Mouse (Mus musculus) left cerebral cortex, postnatal 14 days (tissue): ENCODE measurements around the gene Ddx41. TPM values are rescaled to one million over a fixed set of nuclear protein-coding genes. Genes with fewer than 3 reads are reported as not detected.

Source experiments
- DNase-seq, 2 experiments: peaks; one replicate each; pipeline ENCODE4 v3.0.0; 2021 to 2022; ENCODE audit warnings: low spot score in 2 of 2, mixed read lengths in 1 of 2
- intact Hi-C: fragments of 180-260 bp; cut with DNase I; formaldehyde crosslinking; loops from one replicate; pipeline ENCODE4 v1.15.1; 2025
- microRNA-seq, 2 experiments: library from miRNA; unstranded; fragments of <30 nt; microRNA quantifications; one replicate each; pipeline ENCODE4 v1.2.0; 2022
- total RNA-seq, 2 experiments: library from RNA; stranded (reverse); gene quantifications; 2 replicates each; pipeline ENCODE4 v1.2.3; 2021

The Ddx41 gene
- total RNA-seq, 2 experiments from 2014 or later, result 47.5 to 50.9 TPM

GRCm38 (mm10) chr13:55486029-55486794 lies 50.2 kb downstream of the Ddx41 start:
- no peak for DNase-seq
- intact Hi-C loops, result loop anchor here (2.0 kb wide), 1 partner anchor 27 kb away; the partner anchor contains the start of gene Pdlim7

- no peak for DNase-seq
- intact Hi-C loops, result no loop called here
Measured at GRCm38 (mm10) chr13:55484520-55485088, 51.9 kb downstream of the Ddx41 start.

- peak; percentile 97 to 98 for DNase-seq
- intact Hi-C loops, result no loop called here
Measured at GRCm38 (mm10) chr13:55483593-55483992, 52.9 kb downstream of the Ddx41 start.

GRCm38 (mm10) chr13:55483071-55483470 lies 53.4 kb downstream of the Ddx41 start:
- no peak for DNase-seq
- intact Hi-C loops, result no loop called here

GRCm38 (mm10) chr13:55482542-55482941 lies 53.9 kb downstream of the Ddx41 start:
- intact Hi-C loops, result no loop called here
- no peak for DNase-seq

Small RNA genes within 50 kb of the gene (microRNA-seq; reads per million reads assigned to microRNA genes)
- 12.9 to 13.1 reads per million in 2 experiments for gene Mir6945

Other genes starting within 250 kb of the Ddx41 start
- 100 to 1,000 TPM; 161 to 168 TPM for gene Prelid1, start 216.2 kb downstream of the Ddx41 start, total RNA-seq
- 10 to 100 TPM; 73.7 to 74.0 TPM for gene Rab24, start 214.7 kb downstream of the Ddx41 start, total RNA-seq
- gene Mxd3, start 206.8 kb downstream of the Ddx41 start, total RNA-seq, result 1 to 10 TPM; 1.2 to 1.6 TPM
- gene Lman2, start 173.9 kb downstream of the Ddx41 start, total RNA-seq, result 10 to 100 TPM; 47.5 to 51.0 TPM
- gene Rgs14, start 166.9 kb downstream of the Ddx41 start, total RNA-seq, result 10 to 100 TPM; 33.3 to 35.4 TPM
- gene Slc34a1, start 138.5 kb downstream of the Ddx41 start, total RNA-seq, result under 1 TPM in 1 of 2 experiments, not detected in 1; 0.72 TPM
- under 1 TPM in 1 of 2 experiments, not detected in 1; 0.70 TPM for gene Pfn3, start 121.4 kb downstream of the Ddx41 start, total RNA-seq
- under 1 TPM in 1 of 2 experiments, not detected in 1; 0.30 TPM for gene F12, start 109.9 kb downstream of the Ddx41 start, total RNA-seq
- 10 to 100 TPM; 67.5 to 67.8 TPM for gene Grk6, start 91.6 kb downstream of the Ddx41 start, total RNA-seq
- 100 to 1,000 TPM in 1 of 2 experiments, 10 to 100 TPM in 1; 98.9 to 104 TPM for gene Prr7, start 72.4 kb downstream of the Ddx41 start, total RNA-seq
- gene Dbn1, start 48.5 kb downstream of the Ddx41 start, total RNA-seq, result 100 to 1,000 TPM; 326 to 327 TPM
- 10 to 100 TPM; 66.0 to 79.4 TPM for gene Pdlim7, start 23.0 kb downstream of the Ddx41 start, total RNA-seq
- 1 to 10 TPM; 6.2 to 7.9 TPM for gene Dok3, start 7.4 kb downstream of the Ddx41 start, total RNA-seq
- 10 to 100 TPM; 62.8 to 71.1 TPM for gene Fam193b, start 34.5 kb upstream of the Ddx41 start, total RNA-seq
- gene Tmed9, start 37.1 kb upstream of the Ddx41 start, total RNA-seq, result 100 to 1,000 TPM; 117 to 123 TPM
- gene B4galt7, start 63.2 kb upstream of the Ddx41 start, total RNA-seq, result 10 to 100 TPM; 22.6 to 23.3 TPM
- gene Caml, start 86.3 kb upstream of the Ddx41 start, total RNA-seq, result 10 to 100 TPM; 41.2 to 49.3 TPM
- 10 to 100 TPM; 37.8 to 44.3 TPM for gene Ddx46, start 98.4 kb upstream of the Ddx41 start, total RNA-seq
- gene B230219D22Rik, start 156.5 kb upstream of the Ddx41 start, total RNA-seq, result 10 to 100 TPM; 86.0 to 89.1 TPM
- 10 to 100 TPM; 68.4 to 69.2 TPM for gene Txndc15, start 178.0 kb upstream of the Ddx41 start, total RNA-seq
- gene Pcbd2, start 190.7 kb upstream of the Ddx41 start, total RNA-seq, result 10 to 100 TPM; 22.9 to 23.4 TPM
- under 1 TPM; 0.26 to 0.42 TPM for gene Catsper3, start 247.9 kb upstream of the Ddx41 start, total RNA-seq